Mouse (Mus musculus) kidney, adult 18-20 months (tissue): ENCODE results near the gene Palld.

Experiments
- DNase-seq: peaks from one replicate; pipeline ENCODE4 v3.0.0; 2021

The Palld gene

DNA sequence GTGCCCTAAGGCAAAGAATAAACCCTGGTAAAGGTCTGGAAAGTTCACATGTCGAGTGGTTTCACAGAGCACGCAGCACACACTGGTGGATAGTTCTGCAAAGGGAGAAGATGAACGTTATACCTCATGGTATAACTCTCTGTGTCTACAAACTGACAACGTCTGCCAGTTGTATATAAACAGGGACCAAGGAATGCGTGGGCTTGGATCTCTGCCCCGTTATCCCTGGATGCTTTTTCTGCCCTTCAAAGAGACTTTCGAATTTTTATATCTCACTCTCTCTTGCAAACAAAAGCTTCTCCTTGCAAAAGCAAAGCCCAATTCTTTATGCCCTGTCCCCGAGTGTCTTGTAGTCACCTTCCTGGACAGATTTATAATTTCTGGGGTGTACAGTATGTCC is 319.9 kb downstream of the Palld start:
- DNase-seq: no peak

DNA sequence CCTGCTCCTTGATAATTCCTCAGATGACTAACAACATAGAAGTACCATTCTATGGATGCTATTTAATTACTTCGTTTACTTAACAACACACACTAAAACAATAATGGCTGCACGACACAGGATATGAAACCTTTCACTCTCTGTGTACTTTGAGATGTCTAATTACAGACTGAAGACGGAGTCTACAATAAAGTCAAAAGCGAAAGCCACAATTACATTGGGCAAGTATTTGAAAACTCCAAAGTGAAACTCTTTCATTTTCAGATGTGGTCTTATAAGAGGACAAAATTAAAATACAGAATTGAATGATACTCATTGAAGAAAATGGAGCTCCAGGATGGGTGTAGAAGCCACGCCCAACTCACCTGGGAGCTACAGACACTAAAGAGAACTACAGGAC is 321.2 kb downstream of the Palld start:
- no peak for DNase-seq

DNA sequence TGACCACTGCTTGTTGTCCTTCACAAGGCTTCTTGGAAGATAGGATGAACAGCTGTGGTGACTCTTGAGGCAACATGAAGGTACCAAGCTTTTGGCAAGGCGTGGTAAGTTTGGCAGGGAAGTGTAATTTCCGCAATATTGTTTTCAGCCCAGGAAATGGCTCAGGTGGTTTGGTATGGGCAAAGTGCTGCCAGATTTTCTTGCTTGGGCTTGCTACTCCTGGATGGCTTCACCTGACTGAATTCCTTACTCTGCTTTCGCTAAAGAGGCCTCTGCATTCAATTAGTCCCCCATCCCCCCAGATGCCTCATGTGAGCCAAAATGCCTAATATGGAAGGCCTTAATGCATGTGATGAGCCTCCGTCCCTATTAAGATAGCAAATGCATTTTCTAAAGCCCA is 322.7 kb downstream of the Palld start:
- DNase-seq: no peak

DNA sequence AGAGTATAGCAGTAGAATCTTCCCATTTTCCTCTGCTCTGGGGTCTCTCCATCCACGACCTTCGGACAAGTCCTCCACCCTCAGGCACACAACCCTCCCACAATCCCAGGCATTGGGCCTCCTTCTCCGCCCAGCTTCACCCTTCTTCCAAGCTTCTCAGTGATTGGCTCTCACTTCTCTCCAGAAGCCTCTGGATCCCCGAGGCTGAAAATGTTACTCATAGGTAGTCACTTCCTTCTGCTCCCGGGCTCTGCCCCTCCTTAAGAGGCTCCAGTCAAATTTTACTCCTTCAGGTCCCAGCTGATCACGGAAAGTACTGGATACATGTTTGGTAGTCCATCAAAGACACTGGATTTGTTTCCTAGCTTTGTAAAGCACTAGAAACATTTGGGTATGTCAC is 323.7 kb downstream of the Palld start:
- no peak for DNase-seq

DNA sequence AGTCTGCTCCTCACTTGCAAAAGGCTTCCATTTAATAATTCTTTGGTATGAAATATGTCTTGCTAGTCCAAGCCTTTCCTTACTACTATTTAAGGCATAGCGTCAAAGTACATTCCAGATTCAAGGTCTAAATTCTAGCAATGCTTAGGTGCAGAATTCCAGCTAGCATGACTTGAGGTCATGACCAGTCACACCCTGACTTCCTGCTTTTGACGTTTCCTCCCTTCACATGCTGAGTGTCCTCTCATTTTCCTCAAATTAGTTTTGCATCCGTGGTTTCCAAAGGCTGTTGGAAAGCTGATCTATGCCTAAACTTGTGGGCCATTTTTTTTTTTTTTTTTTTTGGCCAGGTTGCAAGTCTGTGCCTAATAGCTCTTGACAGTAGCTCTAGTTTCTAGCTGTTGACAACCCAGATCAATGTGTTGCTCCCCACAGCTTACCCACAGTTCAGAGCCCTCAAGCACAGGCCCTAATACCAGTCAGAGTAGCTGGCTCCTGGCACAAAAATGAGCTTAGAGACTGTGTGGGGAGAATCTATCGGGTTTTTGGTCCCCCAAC is 327.3 kb downstream of the Palld start:
- DNase-seq: no peak

DNA sequence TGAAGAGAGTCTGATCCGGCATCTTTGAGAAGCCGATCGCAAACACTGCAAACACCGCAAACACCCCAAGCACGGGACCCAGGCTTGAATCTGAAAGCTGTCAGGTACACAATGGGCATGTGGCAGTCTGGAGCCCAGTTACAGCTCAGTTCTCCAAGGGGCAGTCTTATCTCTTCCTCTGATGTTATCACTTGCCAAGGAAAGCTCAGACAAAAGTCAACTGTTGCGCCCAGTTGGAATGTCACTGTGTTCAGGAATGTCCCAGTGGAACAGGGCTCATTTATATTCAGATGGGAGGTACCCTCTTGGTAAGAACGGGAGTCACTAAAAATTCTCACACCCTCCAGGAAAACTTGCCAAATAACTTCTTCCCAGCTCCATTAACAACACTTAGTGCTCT is 328.0 kb downstream of the Palld start:
- DNase-seq: no peak

DNA sequence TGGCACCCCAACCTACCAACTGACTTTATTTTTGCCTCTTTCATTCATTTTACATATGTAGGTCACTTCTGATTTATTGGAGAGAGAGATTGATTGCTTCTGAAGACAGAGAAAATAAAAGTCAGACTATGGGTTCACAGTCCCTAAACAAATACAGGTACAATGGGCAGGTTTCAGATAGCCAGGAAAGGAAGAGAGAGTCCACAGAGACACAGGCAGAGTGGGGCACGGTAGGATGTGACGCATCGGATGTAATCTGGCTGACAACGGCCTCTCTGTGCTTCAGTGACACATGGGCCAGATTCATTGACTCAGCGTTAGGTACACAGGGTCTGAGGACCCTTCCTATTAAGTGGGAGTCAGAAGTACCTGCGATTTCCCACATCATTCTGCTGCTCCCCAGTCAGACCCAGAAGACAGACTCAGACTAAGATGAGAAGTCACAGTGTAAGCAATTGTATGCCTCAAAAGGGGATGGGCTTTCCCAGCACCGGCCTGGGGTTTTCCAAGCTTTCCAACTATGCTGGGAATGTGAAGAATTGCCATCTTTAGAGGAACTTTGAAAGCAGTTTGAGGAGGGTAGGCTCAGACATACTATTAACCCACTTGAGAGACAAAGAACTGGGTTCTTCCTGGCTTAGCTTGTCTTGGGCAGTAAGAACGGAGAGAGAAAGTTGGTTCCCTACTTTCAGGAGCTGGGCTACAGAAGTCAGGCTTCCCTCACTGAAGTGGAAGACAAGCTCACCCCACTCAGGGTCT is 329.1 kb downstream of the Palld start:
- DNase-seq: no peak

DNA sequence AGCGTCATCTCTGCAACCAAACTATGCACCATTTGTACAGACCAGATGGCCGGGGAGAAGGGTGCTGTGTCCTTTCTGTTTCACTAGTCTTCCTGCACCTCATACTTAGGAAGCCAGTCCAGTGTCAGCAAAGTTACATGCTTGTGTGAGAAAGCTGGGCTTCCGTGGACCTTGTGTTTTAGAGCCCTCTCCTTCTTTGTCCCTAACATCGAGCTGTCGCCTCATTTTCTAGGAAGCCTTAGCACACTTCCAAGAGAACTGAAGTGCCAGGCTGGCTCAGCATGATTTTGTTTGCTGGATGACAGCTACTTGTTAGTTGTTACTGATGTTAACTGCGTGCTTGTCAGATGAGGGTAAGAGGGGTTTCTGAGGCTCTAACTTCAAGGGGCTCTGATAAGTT is 329.8 kb downstream of the Palld start:
- no peak for DNase-seq

DNA sequence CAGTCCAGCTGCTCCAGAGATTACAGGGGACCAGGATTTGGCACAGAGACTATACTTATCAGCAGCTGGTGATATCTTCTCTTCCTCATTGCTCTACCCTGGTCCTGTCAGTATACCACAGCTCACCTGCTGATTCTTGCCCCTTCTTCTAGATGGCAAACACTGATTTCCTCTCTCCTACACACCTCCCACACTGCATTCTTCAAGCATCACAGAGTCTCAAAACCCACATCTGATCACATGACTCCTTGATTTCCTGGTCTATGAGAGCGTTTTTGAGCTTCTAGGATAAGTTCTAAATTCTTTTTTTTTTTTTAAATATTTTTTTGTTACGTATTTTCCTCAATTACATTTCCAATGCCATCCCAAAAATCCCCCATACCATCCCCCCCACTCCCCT is 331.9 kb downstream of the Palld start:
- no peak for DNase-seq

DNA sequence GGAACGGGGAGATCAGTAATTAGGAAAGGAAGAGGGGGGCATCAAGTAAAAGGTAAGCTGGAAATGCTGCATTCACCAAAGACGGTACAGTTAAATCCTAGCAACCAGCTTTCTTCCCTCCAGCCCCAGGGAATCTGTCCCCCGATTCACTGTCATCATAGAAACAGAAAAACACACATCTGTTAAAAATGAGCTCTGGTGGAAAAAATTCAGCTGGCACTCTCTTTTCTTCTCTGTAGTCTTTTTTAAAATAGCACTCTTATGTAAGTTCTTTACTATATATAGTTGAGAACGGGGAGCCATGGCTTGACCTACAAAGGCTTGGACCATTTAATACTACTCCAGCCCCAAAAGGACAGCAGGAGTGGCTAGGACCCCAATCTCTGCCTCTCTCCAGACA is 332.8 kb downstream of the Palld start:
- no peak for DNase-seq

DNA sequence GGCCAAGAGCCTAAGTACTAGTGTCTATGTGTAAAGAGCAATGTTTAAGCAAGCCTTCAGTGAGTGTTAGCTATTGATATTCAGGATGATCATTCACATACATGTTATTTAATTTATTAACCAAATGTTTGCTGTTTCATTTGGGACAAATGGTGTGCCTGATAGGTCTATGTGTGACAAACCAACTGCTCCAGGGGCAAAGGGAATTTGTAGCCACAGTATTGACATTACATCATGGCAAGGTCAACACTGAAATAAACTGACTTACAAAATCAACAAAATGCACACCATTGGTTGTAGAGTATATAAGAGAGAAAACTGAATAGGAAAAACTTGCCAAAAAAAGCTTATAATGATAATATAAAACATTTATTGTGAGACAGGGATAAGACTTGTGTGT is 333.3 kb downstream of the Palld start:
- no peak for DNase-seq

DNA sequence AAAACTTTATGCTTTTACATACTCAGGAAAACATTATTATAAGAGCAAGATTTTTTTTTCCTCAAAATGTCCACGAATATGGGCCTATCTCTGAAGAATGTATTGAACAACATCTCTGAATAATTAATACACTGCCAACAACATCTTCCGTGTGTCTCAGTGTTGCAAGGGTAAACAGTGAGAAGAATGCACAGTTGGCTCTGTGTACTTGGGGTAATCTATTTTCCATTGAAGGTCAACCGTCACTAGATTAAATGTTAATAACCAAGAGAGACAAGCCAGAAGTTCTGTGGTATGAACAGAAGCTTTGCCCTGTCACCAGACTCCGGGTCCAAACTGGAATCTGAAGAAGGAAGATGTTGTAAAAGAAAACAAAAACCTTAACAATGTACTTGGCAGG is 339.1 kb downstream of the Palld start:
- DNase-seq: no peak

DNA sequence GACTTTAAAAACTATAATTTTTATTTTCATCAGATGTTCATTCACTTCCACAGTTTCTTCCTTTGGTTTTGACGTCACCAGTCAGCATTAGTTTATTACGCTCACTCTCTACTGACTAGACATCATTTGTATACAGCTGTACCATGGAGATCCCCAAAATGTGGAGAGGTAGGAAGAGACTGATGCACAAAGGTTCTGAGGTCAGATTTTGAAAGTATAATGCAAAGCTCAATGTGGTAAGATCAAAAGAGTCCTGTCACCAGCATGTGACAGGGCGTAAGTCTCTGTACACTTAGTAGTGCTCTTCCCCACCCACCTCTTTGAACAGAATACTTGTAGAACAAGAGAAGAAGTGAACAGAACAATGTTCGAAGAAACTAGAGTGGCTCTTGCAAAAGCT is 339.9 kb downstream of the Palld start:
- no peak for DNase-seq

DNA sequence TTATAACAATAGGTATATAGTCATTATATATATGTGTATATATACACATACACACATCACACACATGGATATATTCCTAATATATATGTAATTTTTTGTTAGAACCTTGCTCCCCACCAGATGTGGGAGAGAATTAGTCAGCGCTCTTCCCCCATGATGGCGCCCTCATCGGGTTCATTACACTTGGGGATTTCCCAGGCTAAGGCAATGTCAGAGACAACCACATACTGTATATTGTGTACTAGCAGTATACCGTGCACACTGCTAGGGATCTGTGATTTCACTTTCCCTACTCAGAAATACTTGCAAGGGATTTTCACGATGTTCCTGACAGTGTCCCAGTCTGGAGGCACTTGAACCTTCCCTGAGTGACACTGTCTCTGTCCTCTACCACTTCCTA is 341.3 kb downstream of the Palld start:
- no peak for DNase-seq

DNA sequence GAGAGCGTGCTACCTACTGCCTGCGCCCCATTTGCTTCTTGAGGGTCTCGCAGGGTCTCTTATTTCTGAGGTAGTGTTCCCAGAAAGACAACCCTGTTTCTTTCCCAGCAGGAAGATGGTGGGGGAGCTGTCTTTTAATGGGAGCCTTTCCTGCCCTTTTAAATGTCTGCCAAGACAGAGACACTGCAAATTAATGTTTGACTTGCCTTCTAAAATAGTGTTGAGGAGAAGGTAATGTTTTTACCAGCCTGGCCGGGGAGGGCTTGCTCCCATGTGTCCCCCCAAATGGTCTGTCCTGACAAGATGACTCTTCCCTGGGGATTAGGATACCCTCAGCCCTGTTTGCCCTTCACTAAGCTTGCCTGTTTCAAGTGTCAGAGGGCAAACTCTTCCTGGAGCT is 342.5 kb downstream of the Palld start:
- DNase-seq: no peak

DNA sequence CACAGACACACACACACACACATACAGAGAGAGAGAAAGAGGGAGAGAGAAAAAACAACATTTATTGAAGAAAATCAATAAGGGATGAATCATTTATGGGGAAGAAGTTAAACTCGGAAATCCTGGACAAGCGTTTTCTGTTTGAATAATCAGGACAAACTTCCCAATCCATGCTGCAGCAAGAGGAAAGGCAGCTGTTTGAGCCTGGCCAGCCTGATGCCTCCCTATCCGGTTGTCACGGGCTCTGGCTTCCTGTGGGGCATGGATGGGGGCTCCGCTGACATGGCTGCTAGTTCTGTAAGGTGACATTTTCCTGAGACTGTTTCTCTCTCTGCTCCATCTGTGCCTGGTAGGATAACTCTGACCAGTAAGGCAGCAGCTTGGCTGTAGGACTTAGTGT is 343.0 kb downstream of the Palld start:
- DNase-seq: no peak

DNA sequence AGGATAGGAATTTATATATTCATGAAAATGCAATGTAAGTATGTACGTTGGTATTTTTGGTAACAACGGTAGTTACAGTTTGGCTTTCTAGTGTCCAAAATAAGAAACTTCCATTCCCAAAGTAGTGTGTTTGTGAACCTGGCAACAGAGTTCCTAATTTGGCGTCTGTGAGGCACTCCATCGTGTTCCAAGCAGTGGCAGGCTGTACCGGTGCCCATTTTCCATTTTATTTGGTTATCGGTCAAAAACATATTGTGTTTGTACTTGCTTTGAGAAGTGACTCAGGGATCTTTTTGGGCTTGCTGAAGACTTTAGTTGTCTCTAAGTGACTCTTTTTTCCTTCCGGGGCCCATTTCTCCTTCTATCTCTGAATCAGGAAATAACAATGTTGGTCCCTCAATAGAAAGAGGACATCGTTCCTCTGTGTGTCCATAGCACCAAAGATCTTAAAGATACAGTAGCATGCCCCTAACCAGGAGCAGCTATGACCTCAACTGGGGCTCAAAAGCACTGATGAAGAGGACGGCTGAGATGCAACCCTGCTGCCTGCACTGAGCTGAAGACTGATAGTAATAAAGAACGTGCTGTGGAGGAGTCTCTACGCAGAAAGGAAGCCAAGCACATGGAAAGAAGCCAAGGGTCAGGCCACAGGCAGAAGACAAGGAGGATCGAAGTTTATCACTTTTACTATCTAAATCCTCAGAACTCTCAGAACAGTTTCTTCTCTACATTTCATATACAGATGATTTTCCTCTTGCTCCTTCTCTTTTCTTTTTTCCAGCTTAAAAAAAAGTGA is 344.2 kb downstream of the Palld start:
- DNase-seq: no peak

DNA sequence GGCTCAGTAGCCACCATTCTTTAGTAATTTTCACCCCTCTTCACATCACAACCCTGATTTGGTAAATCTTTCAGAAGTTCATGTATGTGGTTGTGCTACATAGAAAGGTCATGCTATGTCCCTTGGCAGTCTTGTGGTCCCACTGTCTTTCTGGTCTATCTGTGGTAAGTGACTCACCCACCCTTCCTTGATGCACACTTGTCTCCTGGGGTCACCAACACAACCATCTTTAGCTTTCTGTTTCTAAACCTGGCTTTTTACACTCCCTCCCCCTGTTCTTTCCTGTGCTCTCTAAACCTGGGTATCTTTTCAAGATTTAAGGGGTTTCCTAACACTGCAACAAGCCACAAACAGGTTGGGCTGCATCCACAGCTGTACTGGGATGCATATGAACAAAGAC is 345.5 kb downstream of the Palld start:
- DNase-seq: no peak

DNA sequence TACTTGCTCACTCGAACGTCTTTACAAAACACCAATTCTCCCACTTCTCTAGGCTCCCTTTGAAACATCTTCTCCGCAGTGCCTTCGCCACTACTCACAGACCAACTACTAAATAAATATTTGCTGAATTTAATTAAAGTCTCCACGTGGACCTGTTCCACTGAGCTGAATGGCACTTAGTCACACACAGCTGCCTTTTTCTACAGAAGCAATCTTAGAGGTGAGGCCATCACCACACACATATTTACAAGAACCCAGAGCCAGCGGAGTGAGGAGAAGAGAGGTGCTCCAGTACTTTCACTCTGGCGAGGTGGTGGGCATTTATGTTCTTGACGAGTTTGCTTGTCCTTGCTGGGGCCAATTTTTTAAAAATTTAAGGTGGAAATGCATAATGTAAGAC is 346.3 kb downstream of the Palld start:
- no peak for DNase-seq

DNA sequence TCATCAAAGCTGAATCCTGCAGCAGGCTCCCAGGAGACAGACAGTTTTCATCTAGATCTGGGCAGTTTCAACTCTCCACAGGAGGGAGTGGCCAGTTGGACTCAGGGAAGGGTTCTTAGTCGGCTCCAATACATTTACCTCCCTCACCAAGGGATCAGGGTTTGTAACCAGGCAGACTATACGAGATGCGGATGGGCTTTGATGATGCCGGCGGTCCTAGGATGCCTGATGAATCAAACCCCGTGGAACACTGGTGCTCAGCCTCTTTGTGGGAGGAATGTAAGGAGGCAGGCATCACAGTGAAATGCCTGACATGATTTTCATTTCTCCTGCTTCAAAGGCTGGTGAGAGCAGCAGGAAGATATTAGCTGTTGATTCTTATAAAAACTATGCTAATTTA is 347.1 kb downstream of the Palld start:
- DNase-seq: no peak

DNA sequence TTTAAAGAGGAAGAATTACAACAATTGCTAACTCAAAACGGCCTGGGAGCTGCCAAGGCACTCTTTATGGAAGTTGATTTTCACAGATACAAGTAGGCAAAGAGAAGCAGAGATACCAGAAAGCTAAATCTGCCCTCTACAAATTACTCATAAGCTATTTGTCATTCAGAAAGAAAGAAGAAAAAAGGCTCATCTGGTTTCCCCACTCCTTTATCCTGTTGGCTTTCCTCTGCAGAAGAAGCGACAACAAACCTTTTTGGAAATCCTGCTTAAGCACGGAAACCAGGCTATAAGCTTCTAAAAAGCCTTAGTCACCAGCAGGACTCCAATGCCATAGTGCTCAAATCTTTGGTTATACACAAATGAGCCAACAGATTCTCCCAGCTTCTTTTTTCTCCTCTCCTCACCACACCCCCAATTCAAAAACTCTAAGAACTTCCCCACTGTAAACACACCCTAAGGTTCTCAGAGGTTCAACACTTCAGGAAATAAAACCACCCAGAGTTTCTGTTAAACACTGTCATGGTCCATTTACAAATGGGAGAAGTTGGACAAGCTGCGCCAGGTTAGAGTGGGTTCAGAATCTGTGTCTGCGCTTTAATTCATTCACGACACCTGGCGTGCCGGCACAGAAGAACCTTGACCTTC is 349.6 kb downstream of the Palld start:
- DNase-seq: no peak

DNA sequence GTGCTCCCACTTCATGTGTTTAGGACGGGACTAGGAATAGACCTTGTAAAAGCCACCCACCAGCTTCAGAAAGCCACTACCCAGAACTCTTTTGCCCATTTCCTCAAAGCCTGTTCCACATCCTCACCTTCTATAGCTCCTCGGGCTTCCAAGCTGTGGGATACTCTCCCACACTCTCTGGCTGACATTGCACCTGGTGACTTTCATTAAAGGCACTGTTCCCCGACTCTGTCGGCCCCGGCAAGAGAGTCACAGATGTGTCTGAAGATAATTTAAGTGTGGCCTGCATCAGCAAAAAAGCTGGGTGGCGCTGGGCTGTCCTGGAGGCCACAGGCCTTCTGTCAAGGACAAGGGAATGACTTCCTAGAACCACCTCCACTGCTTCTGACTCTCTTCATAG is 350.3 kb downstream of the Palld start:
- no peak for DNase-seq

DNA sequence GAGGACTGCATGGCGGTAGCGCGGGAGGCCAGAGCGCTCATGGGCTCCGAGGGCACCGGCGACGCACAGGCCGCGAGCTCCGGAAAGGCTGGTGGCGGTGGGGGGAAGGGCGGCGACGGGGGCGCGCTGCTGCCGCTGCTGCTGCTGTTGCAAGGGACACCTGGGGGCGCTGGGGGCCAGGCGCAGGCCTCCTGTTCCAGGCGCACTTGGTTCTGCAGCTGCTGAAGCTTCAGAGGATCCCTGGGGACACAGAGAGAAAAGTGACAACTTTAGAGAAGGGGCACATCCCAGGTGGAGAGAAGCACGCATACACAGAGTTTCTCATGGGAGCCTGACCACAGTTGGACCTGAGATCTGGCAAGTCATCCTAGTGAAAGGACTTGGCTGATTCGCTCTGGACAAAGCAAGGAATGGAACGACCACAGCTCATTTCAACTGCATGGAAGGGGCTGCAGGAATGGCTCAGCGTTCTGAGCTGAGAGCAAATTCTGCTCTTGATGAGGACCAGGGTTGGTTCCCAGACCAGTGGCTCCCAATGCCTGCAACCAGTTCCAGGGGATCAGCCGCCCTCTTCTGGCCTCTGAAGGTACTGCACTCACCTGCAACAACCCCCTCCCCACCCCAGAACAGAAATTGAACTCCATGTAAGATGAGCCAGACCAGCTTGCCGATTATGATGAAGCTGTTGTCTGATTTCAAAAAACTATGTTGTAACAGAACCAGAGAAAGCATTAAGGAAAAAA is 352.3 kb downstream of the Palld start:
- no peak for DNase-seq
